Mouse (Mus musculus) heart, adult 2 months (tissue): ENCODE data around the gene Il15ra. TPM values are rescaled to one million over a fixed set of nuclear protein-coding genes. Genes with fewer than 3 reads are reported as not detected.

Source experiments
- DNase-seq, 2 experiments: peaks; one replicate each; pipeline ENCODE4 v3.0.0; 2021
- H3K27ac ChIP-seq: fragments of 200-600 bp; 2 replicates; pipeline ENCODE4 v1.8.1; 2022
- H3K27me3 ChIP-seq: fragments of 200-500 bp; 2 replicates; pipeline ENCODE4 v1.6.1; 2012; ENCODE audit warnings: mild to moderate bottlenecking, low read length, inconsistent platforms, mixed read lengths; ENCODE audit not compliant: control insufficient read depth, insufficient read depth
- H3K36me3 ChIP-seq: fragments of 200-500 bp; 2 replicates; pipeline ENCODE4 v1.6.1; 2012; ENCODE audit warnings: low read length, inconsistent platforms; ENCODE audit not compliant: control insufficient read depth, insufficient read depth
- H3K4me1 ChIP-seq: fragments of 200-500 bp; 2 replicates; pipeline ENCODE4 v1.6.1; 2011; ENCODE audit warnings: low read length; ENCODE audit not compliant: control insufficient read depth, insufficient read depth
- H3K4me3 ChIP-seq: fragments of 200-600 bp; 2 replicates; pipeline ENCODE4 v1.8.1; 2022
- H3K79me2 ChIP-seq: fragments of 200-500 bp; replicated peaks from 2 replicates; pipeline ENCODE4 v1.6.1; 2012; ENCODE audit warnings: mild to moderate bottlenecking, inconsistent platforms, low read length, moderate library complexity, mixed read lengths; ENCODE audit not compliant: control insufficient read depth, insufficient read depth
- H3K9ac ChIP-seq: fragments of 200-500 bp; 2 replicates; pipeline ENCODE4 v1.6.1; 2012; ENCODE audit warnings: low read depth, mild to moderate bottlenecking, control low read depth, inconsistent platforms, low read length, mixed read lengths
- CTCF ChIP-seq: fragments of 200-600 bp; IDR thresholded peaks from 2 replicates; pipeline ENCODE4 v1.8.1; 2022; ENCODE audit warnings: antibody characterized with exemption, mild to moderate bottlenecking, moderate library complexity
- EP300 ChIP-seq: fragments of 200-500 bp; IDR thresholded peaks from 2 replicates; pipeline ENCODE4 v1.6.1; 2011; ENCODE audit warnings: low read depth, low read length, control low read depth; ENCODE audit not compliant: insufficient read depth
- POLR2A ChIP-seq: fragments of 200-500 bp; IDR thresholded peaks from 2 replicates; pipeline ENCODE4 v1.6.1; 2011; ENCODE audit warnings: mild to moderate bottlenecking, low read depth, low read length, control low read depth; ENCODE audit not compliant: insufficient read depth
- WGBS: fragments of 180-500 bp; shearing (Covaris S2); methylation state at CpG from one replicate; pipeline ENCODE4 v1.1.7; 2018; 5-methylcytosine and 5-hydroxymethylcytosine counted together
- intact Hi-C: fragments of 180-260 bp; cut with DNase I; formaldehyde crosslinking; loops from one replicate; pipeline ENCODE4 v1.15.1; 2025
- polyA plus RNA-seq: library from polyadenylated mRNA; depleted of rRNA; stranded (reverse); fragments of >200 nt; gene quantifications from 2 replicates; pipeline ENCODE4 v1.2.3, GENCODE M21; 2012
- total RNA-seq, 2 experiments: library from RNA; stranded (reverse); gene quantifications; 2 replicates each; pipeline ENCODE4 v1.2.3; 2021

The Il15ra gene
- total and polyA plus RNA-seq, 3 experiments, result 24.4 to 35.3 (median 31.2) TPM

GRCm38 (mm10) chr2:11663961-11664360, 41.1 kb upstream of the Il15ra start:
- peak overlapping the region; percentile 54 for H3K27ac ChIP-seq
- no peak overlapping the region; the same call in 1 of the 2 replicates for H3K9ac ChIP-seq
- no peaks in the 10 kb centered on the region for H3K27me3 ChIP-seq
- TF ChIP-seq POLR2A (no peak), EP300 (peak; percentile 70), CTCF (peak; percentile 81)
- no peaks in the 10 kb centered on the region for H3K79me2 ChIP-seq
- H3K36me3 ChIP-seq, result no peaks in the 10 kb centered on the region
- H3K4me3 ChIP-seq, result peak overlapping the region; percentile 30; the same call in 1 of the 2 replicates
- DNase-seq, result peak; percentile 79 to 83
- H3K4me1 ChIP-seq, result peaks cover 2% of the 10 kb centered on the region
- 3% methylated on average over 10 of the region's 10 CpGs for WGBS
- intact Hi-C loops, result loop anchor here (2.0 to 5.0 kb wide), 3 partner anchors 23 to 208 kb away; no protein-coding TSS in a partner anchor

DNA sequence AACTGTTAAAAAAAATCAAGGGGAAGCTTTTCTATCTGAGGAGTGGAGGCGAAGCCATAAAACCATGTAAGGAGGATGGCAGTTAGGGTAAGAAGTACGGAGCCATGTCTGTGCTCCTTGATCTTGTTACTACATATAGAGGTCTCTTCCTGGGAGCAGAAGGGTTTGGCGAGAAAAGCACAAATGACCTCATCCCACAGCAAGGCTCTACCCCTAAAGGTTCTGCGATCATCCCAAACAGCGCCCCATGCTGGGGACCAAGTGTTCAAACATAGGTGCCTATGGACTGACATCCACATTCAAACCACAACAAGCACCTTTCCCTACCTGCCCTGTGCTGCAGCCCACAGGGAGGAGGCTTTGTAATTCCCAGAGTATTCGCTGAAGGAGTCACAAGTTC, 40.7 kb upstream of the Il15ra start:
- peak in 1 of 2 experiments; percentile 56 for DNase-seq
- no peaks in the 10 kb centered on the region for H3K27me3 ChIP-seq
- H3K4me3 ChIP-seq, result peak overlapping the region; percentile 30; the same call in 1 of the 2 replicates
- 34% methylated on average over 6 of the region's 6 CpGs for WGBS
- intact Hi-C loops, result loop anchor here (2.0 to 5.0 kb wide), 3 partner anchors 22 to 208 kb away; no protein-coding TSS in a partner anchor
- no peaks in the 10 kb centered on the region for H3K36me3 ChIP-seq
- no peak overlapping the region for H3K9ac ChIP-seq
- TF ChIP-seq CTCF, result no peak; the same call in 1 of the 2 replicates
- TF ChIP-seq POLR2A, result no peak
- no peak for TF ChIP-seq EP300
- H3K4me1 ChIP-seq, result peaks cover 2% of the 10 kb centered on the region
- no peaks in the 10 kb centered on the region for H3K79me2 ChIP-seq
- H3K27ac ChIP-seq, result peak overlapping the region; percentile 54

- H3K36me3 ChIP-seq, result no peaks in the 10 kb centered on the region
- no peaks in the 10 kb centered on the region for H3K27me3 ChIP-seq
- H3K27ac ChIP-seq, result peak overlapping the region; percentile 54
- H3K4me3 ChIP-seq, result no peak overlapping the region
- no peak overlapping the region for H3K9ac ChIP-seq
- H3K79me2 ChIP-seq, result no peaks in the 10 kb centered on the region
- DNase-seq, result no peak
- WGBS, result 63% methylated on average over 4 of the region's 4 CpGs
- TF ChIP-seq CTCF (no peak), EP300 (no peak), POLR2A (no peak)
- intact Hi-C loops, result loop anchor here (2.0 to 5.0 kb wide), 3 partner anchors 22 to 207 kb away; no protein-coding TSS in a partner anchor
- H3K4me1 ChIP-seq, result peaks cover 2% of the 10 kb centered on the region
Measured at GRCm38 (mm10) chr2:11664806-11665205, 40.3 kb upstream of the Il15ra start.

DNA sequence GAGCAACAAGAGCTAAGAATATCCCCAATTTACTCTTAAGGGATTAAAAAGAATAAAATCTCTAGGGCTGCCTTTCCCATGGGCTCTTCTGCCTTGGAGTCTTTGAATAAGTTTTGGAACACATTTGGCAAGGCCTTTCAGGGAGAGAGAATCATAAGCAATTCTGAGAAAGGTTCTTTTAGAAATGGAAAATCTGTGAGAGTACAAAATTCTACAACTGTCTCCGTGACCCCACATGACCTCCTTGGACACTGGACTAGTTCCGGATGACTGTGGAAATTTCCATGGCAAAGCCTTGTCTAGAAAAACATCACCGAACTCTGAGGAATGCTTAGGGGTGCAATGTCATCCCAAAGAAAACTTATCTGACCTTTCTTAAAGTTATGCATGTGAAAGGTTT, 39.8 kb upstream of the Il15ra start:
- no peaks in the 10 kb centered on the region for H3K27me3 ChIP-seq
- H3K9ac ChIP-seq, result no peak overlapping the region
- no peaks in the 10 kb centered on the region for H3K36me3 ChIP-seq
- H3K4me1 ChIP-seq, result peaks cover 2% of the 10 kb centered on the region
- TF ChIP-seq POLR2A (no peak), CTCF (no peak), EP300 (no peak)
- no peak overlapping the region for H3K4me3 ChIP-seq
- 65% methylated on average over 3 of the region's 3 CpGs for WGBS
- intact Hi-C loops, result loop anchor here (2.0 kb wide), 2 partner anchors 21 to 63 kb away; no protein-coding TSS in a partner anchor
- peak in 1 of 2 experiments; percentile 26 for DNase-seq
- peak overlapping the region; percentile 27; the same call in 1 of the 2 replicates for H3K27ac ChIP-seq
- H3K79me2 ChIP-seq, result no peaks in the 10 kb centered on the region

- WGBS, result 21% methylated on average over 3 of the region's 3 CpGs
- no peak for DNase-seq
- Histone ChIP-seq H3K4me3 (no peak overlapping the region), H3K4me1 (no peaks in the 10 kb centered on the region), H3K9ac (no peak overlapping the region), H3K79me2 (no peaks in the 10 kb centered on the region), H3K36me3 (no peaks in the 10 kb centered on the region), H3K27me3 (no peaks in the 10 kb centered on the region), H3K27ac (no peak overlapping the region)
- intact Hi-C loops, result no loop called here
- peak; percentile 46 for TF ChIP-seq CTCF
- no peak for TF ChIP-seq EP300
- no peak for TF ChIP-seq POLR2A
Measured at GRCm38 (mm10) chr2:11672144-11672543, 32.9 kb upstream of the Il15ra start.

- H3K27me3 ChIP-seq, result no peaks in the 10 kb centered on the region
- no peak for TF ChIP-seq EP300
- no peak for TF ChIP-seq CTCF
- TF ChIP-seq POLR2A, result no peak
- H3K36me3 ChIP-seq, result no peaks in the 10 kb centered on the region
- no peak overlapping the region for H3K4me3 ChIP-seq
- no peak overlapping the region for H3K9ac ChIP-seq
- H3K27ac ChIP-seq, result peak overlapping the region; percentile 36
- WGBS, result 46% methylated on average over 7 of the region's 7 CpGs
- intact Hi-C loops, result no loop called here
- no peaks in the 10 kb centered on the region for H3K4me1 ChIP-seq
- no peaks in the 10 kb centered on the region for H3K79me2 ChIP-seq
- DNase-seq, result peak in 1 of 2 experiments; percentile 40
Measured at GRCm38 (mm10) chr2:11679626-11680025, 25.5 kb upstream of the Il15ra start.
